In the genomic region with DNA sequence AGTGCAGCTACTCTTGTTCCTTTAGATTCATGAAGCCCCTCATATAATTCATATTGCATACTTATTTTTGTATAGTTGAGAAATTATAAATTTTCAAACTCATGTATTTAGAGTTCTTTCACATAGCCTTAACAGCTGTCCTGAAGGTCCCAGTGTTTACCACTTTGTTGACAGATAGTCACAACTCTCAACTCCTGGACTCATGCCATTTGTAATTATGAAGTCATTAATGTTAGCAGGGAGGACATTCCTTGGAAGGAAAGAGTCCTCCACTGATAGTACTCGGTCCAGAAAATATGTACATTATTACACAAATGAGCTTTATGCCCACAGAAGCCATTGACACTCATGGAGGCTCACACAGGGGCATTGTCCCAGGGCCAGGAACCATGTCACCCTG, we compare ENCODE assay signal across 20 mouse cellular contexts.
"Had no signal": no experiment of that assay in that cellular context is flagged by ENCODE, and none has a peak within 500 bp of the region (broad histone marks: within the 10 kb centered on the region; RNA-seq: fewer than 3 reads in every experiment).

No protein-coding gene starts in this region.

- H3K27me3 ChIP-seq: liver, embryonic 13.5 days; liver, embryonic 15.5 days; lung, embryonic 15.5 days; midbrain, embryonic 12.5 days; neural tube, embryonic 13.5 days; neural tube, embryonic 15.5 days had no signal

- H3K9ac ChIP-seq: liver, embryonic 13.5 days; liver, embryonic 15.5 days; lung, embryonic 15.5 days; midbrain, embryonic 12.5 days; neural tube, embryonic 13.5 days; neural tube, embryonic 15.5 days had no signal

- H3K4me2 ChIP-seq: liver, embryonic 13.5 days; liver, embryonic 15.5 days; lung, embryonic 15.5 days; midbrain, embryonic 12.5 days; neural tube, embryonic 13.5 days; neural tube, embryonic 15.5 days had no signal

- ATAC-seq: midbrain, embryonic 16.5 days had no signal

- H3K9me3 ChIP-seq: liver, embryonic 13.5 days; liver, embryonic 15.5 days; lung, embryonic 15.5 days; midbrain, embryonic 10.5 days; midbrain, embryonic 12.5 days; neural tube, embryonic 13.5 days; neural tube, embryonic 15.5 days had no signal

- DNase-seq: liver, embryonic 13.5 days; lung, adult 18-20 months; lung, postnatal 4 days; midbrain, embryonic 14.5 days; retina, postnatal 1 day; right cerebral cortex, adult 18-20 months; right cerebral cortex, postnatal 25 days; right cerebral cortex, postnatal 4 days; spleen, adult 18-20 months; thymus, adult 18-20 months; thymus, postnatal 14 days; thymus, postnatal 36 days had no signal

- H3K27ac ChIP-seq: liver, embryonic 13.5 days; liver, embryonic 15.5 days; lung, embryonic 15.5 days; midbrain, embryonic 10.5 days; midbrain, embryonic 12.5 days; neural tube, embryonic 13.5 days; neural tube, embryonic 15.5 days had no signal

- H3K36me3 ChIP-seq: liver, embryonic 13.5 days; liver, embryonic 15.5 days; lung, embryonic 15.5 days; midbrain, embryonic 10.5 days; midbrain, embryonic 12.5 days; neural tube, embryonic 13.5 days; neural tube, embryonic 15.5 days had no signal

- H3K4me1 ChIP-seq: liver, embryonic 13.5 days; liver, embryonic 15.5 days; lung, embryonic 15.5 days; midbrain, embryonic 10.5 days; midbrain, embryonic 12.5 days; neural tube, embryonic 13.5 days; neural tube, embryonic 15.5 days had no signal

- H3K4me3 ChIP-seq: liver, embryonic 13.5 days; liver, embryonic 15.5 days; lung, embryonic 15.5 days; midbrain, embryonic 10.5 days; midbrain, embryonic 12.5 days; myocyte; neural tube, embryonic 13.5 days; neural tube, embryonic 15.5 days had no signal
